Mouse (Mus musculus): ENCODE results near the gene Asb16. TPM values are rescaled to one million over a fixed set of nuclear protein-coding genes. Genes with fewer than 3 reads are reported as not detected.
A peak's percentile ranks its signal among the peaks of the same experiment; 100 is the strongest.

Asb16 gene
- polyA plus RNA-seq, 1 experiment from 2014 or later, result 0.11 TPM

DNA sequence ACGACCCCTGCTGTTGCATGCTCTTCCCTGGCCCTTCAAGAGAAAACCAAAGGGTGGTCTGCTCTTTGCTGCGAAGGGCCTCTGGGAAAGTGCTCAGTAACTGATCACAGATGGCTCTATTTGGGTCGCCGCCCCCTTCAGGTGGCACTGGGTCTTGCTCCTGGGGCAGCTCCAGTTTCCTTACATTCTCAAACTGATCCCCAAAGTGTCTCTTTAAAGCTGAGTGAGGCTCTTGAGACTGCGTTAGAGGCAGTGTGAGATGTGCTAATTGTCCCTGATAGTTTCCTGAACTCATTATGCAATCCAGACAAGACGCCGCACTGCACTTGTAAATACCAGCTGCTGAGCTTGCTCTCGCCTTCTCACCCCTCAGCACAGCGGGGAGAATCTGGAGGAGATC lies 11.0 kb upstream of the Asb16 start:
- H3K9ac ChIP-seq (ENCODE audit: low read depth, low read length), result no peak overlapping the region
- H3K27me3 ChIP-seq (replicated peaks; ENCODE audit: control insufficient read depth, insufficient read depth, low read length), result no peaks in the 10 kb centered on the region
- 0 out of 2 replicates have a peak, but pooled peaks cover 3% of the 10 kb centered on the region for H3K4me1 ChIP-seq (ENCODE audit: control insufficient read depth, insufficient read depth, low read depth, low read length)
- H3K4me2 ChIP-seq (ENCODE audit: low read length), result no peak overlapping the region
- 31% methylated on average over 9 of the region's 9 CpGs for WGBS
- H3K9me3 ChIP-seq (ENCODE audit: control insufficient read depth, low read length), result no peaks in the 10 kb centered on the region
- no peak for ATAC-seq
- no peak overlapping the region for H3K4me3 ChIP-seq (ENCODE audit: low read length)
- H3K27ac ChIP-seq (ENCODE audit: low read depth, low read length), result no peak overlapping the region
- H3K36me3 ChIP-seq (ENCODE audit: control insufficient read depth, insufficient read depth, low read length), result no peaks in the 10 kb centered on the region

GRCm38 (mm10) chr11:102258095-102258494 lies 10.4 kb upstream of the Asb16 start:
- no peak for ATAC-seq
- Histone ChIP-seq H3K4me3 (ENCODE audit: low read length) (no peak overlapping the region), H3K9me3 (ENCODE audit: control insufficient read depth, low read length) (no peaks in the 10 kb centered on the region), H3K4me1 (ENCODE audit: control insufficient read depth, insufficient read depth, low read depth, low read length) (0 out of 2 replicates have a peak, but pooled peaks cover 3% of the 10 kb centered on the region), H3K27me3 (replicated peaks; ENCODE audit: control insufficient read depth, insufficient read depth, low read length) (no peaks in the 10 kb centered on the region), H3K4me2 (ENCODE audit: low read length) (no peak overlapping the region), H3K36me3 (ENCODE audit: control insufficient read depth, insufficient read depth, low read length) (no peaks in the 10 kb centered on the region), H3K27ac (ENCODE audit: low read depth, low read length) (no peak overlapping the region), H3K9ac (ENCODE audit: low read depth, low read length) (no peak overlapping the region)
- 85% methylated on average over 6 of the region's 6 CpGs for WGBS

- Histone ChIP-seq H3K4me1 (ENCODE audit: control insufficient read depth, insufficient read depth, low read depth, low read length) (0 out of 2 replicates have a peak, but pooled peaks cover 3% of the 10 kb centered on the region), H3K27ac (ENCODE audit: low read depth, low read length) (no peak overlapping the region), H3K36me3 (ENCODE audit: control insufficient read depth, insufficient read depth, low read length) (no peaks in the 10 kb centered on the region), H3K4me2 (ENCODE audit: low read length) (no peak overlapping the region), H3K27me3 (replicated peaks; ENCODE audit: control insufficient read depth, insufficient read depth, low read length) (no peaks in the 10 kb centered on the region), H3K9ac (ENCODE audit: low read depth, low read length) (no peak overlapping the region), H3K9me3 (ENCODE audit: control insufficient read depth, low read length) (no peaks in the 10 kb centered on the region), H3K4me3 (ENCODE audit: low read length) (no peak overlapping the region)
- 90% methylated on average over 3 of the region's 3 CpGs for WGBS
- ATAC-seq, result no peak
Measured at GRCm38 (mm10) chr11:102258521-102258920, 10.0 kb upstream of the Asb16 start.

DNA sequence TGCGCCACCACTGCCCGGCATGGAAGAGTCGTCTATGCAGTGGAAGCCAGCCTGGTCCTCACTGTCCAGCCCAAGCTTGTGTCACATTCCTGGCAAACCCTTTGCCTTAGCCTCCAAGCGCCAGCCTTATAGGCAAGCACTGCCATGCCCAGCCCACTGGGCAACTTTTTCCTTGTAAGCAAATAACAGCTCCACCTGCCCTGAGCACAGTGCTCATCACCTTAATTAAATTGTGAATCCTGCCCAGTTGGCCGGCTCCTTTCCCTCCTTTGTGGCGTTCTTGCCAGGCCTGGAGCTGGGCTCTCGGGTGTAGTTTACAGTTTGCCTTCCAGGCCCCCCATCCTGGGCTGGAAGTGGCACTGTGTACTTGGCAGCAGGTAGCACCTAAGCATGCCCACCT lies 5.3 kb upstream of the Asb16 start:
- H3K36me3 ChIP-seq (ENCODE audit: control insufficient read depth, insufficient read depth, low read length), result no peaks in the 10 kb centered on the region
- no peaks in the 10 kb centered on the region for H3K27me3 ChIP-seq (replicated peaks; ENCODE audit: control insufficient read depth, insufficient read depth, low read length)
- ATAC-seq, result no peak
- no peak overlapping the region for H3K27ac ChIP-seq (ENCODE audit: low read depth, low read length)
- no peak overlapping the region for H3K4me3 ChIP-seq (ENCODE audit: low read length)
- H3K9me3 ChIP-seq (ENCODE audit: control insufficient read depth, low read length), result no peaks in the 10 kb centered on the region
- no peak overlapping the region for H3K4me2 ChIP-seq (ENCODE audit: low read length)
- no peak overlapping the region for H3K9ac ChIP-seq (ENCODE audit: low read depth, low read length)
- WGBS, result 92% methylated on average over 7 of the region's 7 CpGs
- H3K4me1 ChIP-seq (ENCODE audit: control insufficient read depth, insufficient read depth, low read depth, low read length), result peaks cover 3% of the 10 kb centered on the region; the same call in 1 of the 2 replicates

DNA sequence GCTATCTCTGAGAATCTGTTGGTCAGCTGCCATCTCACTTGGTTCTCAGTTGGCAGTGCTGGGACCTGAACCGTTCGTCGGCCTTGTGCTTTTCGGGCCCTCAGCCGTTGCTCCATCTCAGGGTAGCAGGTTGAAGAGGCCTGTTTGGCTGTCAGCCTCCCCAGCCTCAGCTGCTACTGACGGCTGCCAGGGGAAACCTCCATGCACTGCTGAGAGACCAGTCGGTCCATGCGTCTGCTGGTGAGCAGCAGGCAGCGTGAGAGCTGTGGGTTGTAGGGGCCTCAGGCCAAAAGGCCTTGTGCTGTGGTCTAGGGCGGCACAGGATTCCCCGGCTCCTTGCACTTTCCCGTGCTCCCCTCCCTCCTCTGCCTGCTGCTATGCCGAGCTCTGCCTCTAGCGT lies 2.7 kb upstream of the Asb16 start:
- no peak overlapping the region for H3K27ac ChIP-seq (ENCODE audit: low read depth, low read length)
- whole genome bisulfite sequencing, result 64% methylated on average over 14 of the region's 14 CpGs
- no peaks in the 10 kb centered on the region for H3K9me3 ChIP-seq (ENCODE audit: control insufficient read depth, low read length)
- H3K4me1 ChIP-seq (ENCODE audit: control insufficient read depth, insufficient read depth, low read depth, low read length), result peaks cover 3% of the 10 kb centered on the region; the same call in 1 of the 2 replicates
- no peak for ATAC-seq
- no peak overlapping the region for H3K4me2 ChIP-seq (ENCODE audit: low read length)
- H3K36me3 ChIP-seq (ENCODE audit: control insufficient read depth, insufficient read depth, low read length), result no peaks in the 10 kb centered on the region
- no peak overlapping the region for H3K9ac ChIP-seq (ENCODE audit: low read depth, low read length)
- H3K4me3 ChIP-seq (ENCODE audit: low read length), result no peak overlapping the region
- no peaks in the 10 kb centered on the region for H3K27me3 ChIP-seq (replicated peaks; ENCODE audit: control insufficient read depth, insufficient read depth, low read length)

DNA sequence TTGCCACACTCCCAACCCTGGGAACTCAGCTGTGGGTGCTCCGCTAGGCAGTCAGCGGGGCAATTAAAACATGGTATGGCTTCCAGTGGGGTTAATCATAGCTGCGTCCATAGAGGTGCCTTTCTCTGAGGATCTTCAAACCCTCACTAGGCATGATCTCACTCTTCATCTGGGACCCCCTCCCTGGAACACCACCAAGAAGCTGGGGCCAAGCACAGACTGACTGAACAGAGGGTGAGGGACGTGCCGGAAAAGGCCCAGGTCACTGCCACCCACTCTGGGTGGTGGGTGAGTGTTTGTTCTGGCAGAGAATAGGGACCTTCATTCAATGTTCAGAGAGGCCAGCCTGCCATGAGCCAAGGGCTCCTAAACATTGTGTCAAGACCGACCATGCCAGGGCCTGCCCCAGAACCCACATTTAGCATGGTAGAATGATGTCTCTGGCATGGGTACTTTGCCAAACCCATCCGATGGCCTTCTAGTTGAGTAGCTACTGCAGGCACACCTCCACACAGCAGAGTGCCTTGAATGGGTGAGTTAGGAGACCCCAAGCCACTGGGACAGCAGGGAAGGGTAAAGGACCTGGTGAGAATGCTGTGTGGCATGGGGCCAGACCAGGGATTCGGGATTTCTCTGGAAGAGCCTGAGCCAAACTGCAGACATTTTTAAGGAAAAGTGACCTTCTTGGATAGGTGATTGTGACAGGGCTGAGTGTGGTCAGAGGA lies 1.8 kb upstream of the Asb16 start:
- H3K4me3 ChIP-seq (ENCODE audit: low read length), result no peak overlapping the region
- H3K27me3 ChIP-seq (replicated peaks; ENCODE audit: control insufficient read depth, insufficient read depth, low read length), result no peaks in the 10 kb centered on the region
- no peaks in the 10 kb centered on the region for H3K9me3 ChIP-seq (ENCODE audit: control insufficient read depth, low read length)
- H3K27ac ChIP-seq (ENCODE audit: low read depth, low read length), result no peak overlapping the region
- H3K9ac ChIP-seq (ENCODE audit: low read depth, low read length), result no peak overlapping the region
- peak; percentile 35 for ATAC-seq
- 81% methylated on average over 8 of the region's 8 CpGs for WGBS
- H3K36me3 ChIP-seq (ENCODE audit: control insufficient read depth, insufficient read depth, low read length), result no peaks in the 10 kb centered on the region
- no peak overlapping the region for H3K4me2 ChIP-seq (ENCODE audit: low read length)
- peaks cover 3% of the 10 kb centered on the region; the same call in 1 of the 2 replicates for H3K4me1 ChIP-seq (ENCODE audit: control insufficient read depth, insufficient read depth, low read depth, low read length)

- Histone ChIP-seq H3K4me1 (ENCODE audit: control insufficient read depth, insufficient read depth, low read depth, low read length) (peaks cover 3% of the 10 kb centered on the region; the same call in 1 of the 2 replicates), H3K27ac (ENCODE audit: low read depth, low read length) (no peak overlapping the region), H3K4me2 (ENCODE audit: low read length) (no peak overlapping the region), H3K36me3 (ENCODE audit: control insufficient read depth, insufficient read depth, low read length) (no peaks in the 10 kb centered on the region), H3K4me3 (ENCODE audit: low read length) (no peak overlapping the region), H3K9me3 (ENCODE audit: control insufficient read depth, low read length) (no peaks in the 10 kb centered on the region), H3K27me3 (replicated peaks; ENCODE audit: control insufficient read depth, insufficient read depth, low read length) (no peaks in the 10 kb centered on the region), H3K9ac (ENCODE audit: low read depth, low read length) (no peak overlapping the region)
- 7% methylated on average over 10 of the region's 11 CpGs for WGBS
- peak; percentile 65; the same call in 1 of the 2 replicates for ATAC-seq
Measured at GRCm38 (mm10) chr11:102267480-102267879, 1.1 kb upstream of the Asb16 start.

- Histone ChIP-seq H3K27me3 (replicated peaks; ENCODE audit: control insufficient read depth, insufficient read depth, low read length) (no peaks in the 10 kb centered on the region), H3K4me1 (ENCODE audit: control insufficient read depth, insufficient read depth, low read depth, low read length) (peaks cover 10% of the 10 kb centered on the region), H3K4me2 (ENCODE audit: low read length) (peak overlapping the region; percentile 79), H3K4me3 (ENCODE audit: low read length) (peak overlapping the region; percentile 42), H3K9ac (ENCODE audit: low read depth, low read length) (peak overlapping the region; percentile 65), H3K9me3 (ENCODE audit: control insufficient read depth, low read length) (no peaks in the 10 kb centered on the region), H3K36me3 (ENCODE audit: control insufficient read depth, insufficient read depth, low read length) (no peaks in the 10 kb centered on the region), H3K27ac (ENCODE audit: low read depth, low read length) (no peak overlapping the region)
- ATAC-seq, result peak; percentile 76
- 2% methylated on average over 32 of the region's 33 CpGs for WGBS
Measured at GRCm38 (mm10) chr11:102276411-102276915, 7.9 kb downstream of the Asb16 start.

GRCm38 (mm10) chr11:102277754-102278153 lies 9.2 kb downstream of the Asb16 start:
- Histone ChIP-seq H3K27me3 (replicated peaks; ENCODE audit: control insufficient read depth, insufficient read depth, low read length) (no peaks in the 10 kb centered on the region), H3K36me3 (ENCODE audit: control insufficient read depth, insufficient read depth, low read length) (no peaks in the 10 kb centered on the region), H3K4me2 (ENCODE audit: low read length) (no peak overlapping the region), H3K4me1 (ENCODE audit: control insufficient read depth, insufficient read depth, low read depth, low read length) (peaks cover 10% of the 10 kb centered on the region), H3K9me3 (ENCODE audit: control insufficient read depth, low read length) (no peaks in the 10 kb centered on the region), H3K4me3 (ENCODE audit: low read length) (no peak overlapping the region), H3K27ac (ENCODE audit: low read depth, low read length) (no peak overlapping the region), H3K9ac (ENCODE audit: low read depth, low read length) (no peak overlapping the region)
- WGBS, result 49% methylated on average over 8 of the region's 12 CpGs
- ATAC-seq, result no peak
